25 mouse cellular contexts compared by ENCODE assay signal in genomic region chr11:76257386-76257785, GRCm38 (mm10). TPM values are rescaled to one million over a fixed set of nuclear protein-coding genes. Genes with fewer than 3 reads are reported as not detected.
DNase-seq lines count a peak whose midpoint lies in the region; ATAC-seq and TF ChIP-seq lines count a peak whose summit lies in the region.
"Had no signal": no experiment of that assay in that cellular context is flagged by ENCODE, and none has a peak within 500 bp of the region (broad histone marks: within the 10 kb centered on the region; RNA-seq: fewer than 3 reads in every experiment).

No protein-coding gene starts in this region.

- no peak overlapping the region for H3K9ac ChIP-seq in forebrain, embryonic 15.5 days (replicated peaks)
- 0 out of 2 replicates have a peak overlapping the region, but pooled peaks have one; percentile 7 for H3K9ac ChIP-seq in kidney, embryonic 15.5 days
- H3K9ac ChIP-seq in kidney, embryonic 16.5 days (replicated peaks; ENCODE audit: low read length) = no peak overlapping the region
- H3K9ac ChIP-seq: embryonic facial prominence, embryonic 12.5 days; forebrain, embryonic 12.5 days; forebrain, postnatal 0 days had no signal

- H3K27me3 ChIP-seq in forebrain, embryonic 10.5 days (ENCODE audit: poor library complexity, severe bottlenecking) = no peaks in the 10 kb centered on the region
- H3K27me3 ChIP-seq in forebrain, embryonic 15.5 days = no peaks in the 10 kb centered on the region
- H3K27me3 ChIP-seq in kidney, embryonic 15.5 days = no peaks in the 10 kb centered on the region
- no peaks in the 10 kb centered on the region for H3K27me3 ChIP-seq in kidney, embryonic 16.5 days (ENCODE audit: insufficient read depth, low read length)
- no peaks in the 10 kb centered on the region for H3K27me3 ChIP-seq in embryonic facial prominence, embryonic 10.5 days (replicated peaks; ENCODE audit: low read depth, poor library complexity, severe bottlenecking)
- H3K27me3 ChIP-seq in myocyte (ENCODE audit: control insufficient read depth, insufficient read depth, insufficient read length) = no peaks in the 10 kb centered on the region
- H3K27me3 ChIP-seq: CH12.LX; embryonic facial prominence, embryonic 12.5 days; forebrain, embryonic 12.5 days; Patski had no signal

- no peak overlapping the region for H3K4me3 ChIP-seq in forebrain, embryonic 10.5 days
- no peak overlapping the region for H3K4me3 ChIP-seq in forebrain, embryonic 15.5 days
- H3K4me3 ChIP-seq in kidney, embryonic 15.5 days (replicated peaks) = no peak overlapping the region
- no peak overlapping the region for H3K4me3 ChIP-seq in kidney, embryonic 16.5 days (ENCODE audit: low read length)
- no peak overlapping the region for H3K4me3 ChIP-seq in embryonic facial prominence, embryonic 10.5 days
- H3K4me3 ChIP-seq in myocyte = no peak overlapping the region
- H3K4me3 ChIP-seq: embryonic facial prominence, embryonic 12.5 days; forebrain, embryonic 12.5 days had no signal

- no peak for ATAC-seq in forebrain, embryonic 15.5 days (replicated peaks)
- no peak for ATAC-seq in kidney, embryonic 15.5 days (replicated peaks; ENCODE audit: low FRiP score)
- no peak for ATAC-seq in kidney, embryonic 16.5 days (ENCODE audit: low FRiP score, low TSS enrichment)
- ATAC-seq in megakaryocyte, adult 5-6 weeks (ENCODE audit: poor library complexity, severe bottlenecking) = no peak
- ATAC-seq: activated CD4-positive, CD25-positive, alpha-beta regulatory T cell, adult 4 months; CD4-positive, CD25-positive, alpha-beta regulatory T cell, adult 4 months; forebrain, embryonic 14.5 days; forebrain, postnatal 0 days; Patski had no signal

- H3ac ChIP-seq in myocyte (ENCODE audit: control insufficient read depth, insufficient read length) = no peak overlapping the region

- peaks cover 80% of the 10 kb centered on the region for H3K4me1 ChIP-seq in forebrain, embryonic 10.5 days
- H3K4me1 ChIP-seq in forebrain, embryonic 15.5 days = peaks cover 25% of the 10 kb centered on the region
- peaks cover 32% of the 10 kb centered on the region for H3K4me1 ChIP-seq in kidney, embryonic 15.5 days
- H3K4me1 ChIP-seq in kidney, embryonic 16.5 days (ENCODE audit: insufficient read depth, low read length) = peaks cover 16% of the 10 kb centered on the region; the same call in 1 of the 2 replicates
- H3K4me1 ChIP-seq in embryonic facial prominence, embryonic 10.5 days = peaks cover 84% of the 10 kb centered on the region

- DNase-seq in forebrain, embryonic 10.5 days (ENCODE audit: extremely low spot score, low spot score) = no peak
- no peak for DNase-seq in embryonic facial prominence, embryonic 10.5 days (ENCODE audit: low spot score)
- DNase-seq: adrenal gland, adult 8-10 months; adrenal gland, postnatal 14 days; adrenal gland, postnatal 36 days; B cell, adult 2 months; cerebellum, adult 8-10 months; cerebellum, adult 9-11 months; cerebellum, postnatal 14 days; embryo, embryonic 11 days; forebrain, postnatal 0 days had no signal

- H3K27ac ChIP-seq in forebrain, embryonic 10.5 days = peak overlapping the region; percentile 6; the same call in 1 of the 2 replicates
- H3K27ac ChIP-seq in forebrain, embryonic 15.5 days (replicated peaks) = no peak overlapping the region
- no peak overlapping the region for H3K27ac ChIP-seq in kidney, embryonic 15.5 days
- no peak overlapping the region for H3K27ac ChIP-seq in kidney, embryonic 16.5 days (ENCODE audit: low read length)
- 0 out of 2 replicates have a peak overlapping the region, but pooled peaks have one; percentile 8 for H3K27ac ChIP-seq in embryonic facial prominence, embryonic 10.5 days (replicated peaks)

- WGBS in forebrain, embryonic 10.5 days = 85% methylated on average over 4 of the region's 4 CpGs
- 72% methylated on average over 4 of the region's 4 CpGs for WGBS in forebrain, embryonic 15.5 days
- WGBS in kidney, embryonic 15.5 days = 64% methylated on average over 4 of the region's 4 CpGs
- WGBS in kidney, embryonic 16.5 days = 58% methylated on average over 4 of the region's 4 CpGs
- WGBS in embryonic facial prominence, embryonic 10.5 days = 78% methylated on average over 4 of the region's 4 CpGs

- H3K4me2 ChIP-seq in forebrain, embryonic 15.5 days (replicated peaks) = no peak overlapping the region
- H3K4me2 ChIP-seq in kidney, embryonic 15.5 days = no peak overlapping the region
- no peak overlapping the region for H3K4me2 ChIP-seq in kidney, embryonic 16.5 days (replicated peaks; ENCODE audit: low read depth, low read length)
- H3K4me2 ChIP-seq in myocyte (ENCODE audit: low read depth) = no peak overlapping the region
- H3K4me2 ChIP-seq: embryonic facial prominence, embryonic 12.5 days; forebrain, embryonic 12.5 days had no signal

- TF ChIP-seq POLR2A in myocyte (IDR thresholded peaks at IDR 0.05; ENCODE audit: insufficient read length, low read depth) = no peak

- peaks cover 80% of the 10 kb centered on the region for H3K36me3 ChIP-seq in forebrain, embryonic 10.5 days (replicated peaks)
- H3K36me3 ChIP-seq in forebrain, embryonic 15.5 days = no peaks in the 10 kb centered on the region
- peaks cover 56% of the 10 kb centered on the region for H3K36me3 ChIP-seq in kidney, embryonic 15.5 days
- H3K36me3 ChIP-seq in kidney, embryonic 16.5 days (ENCODE audit: insufficient read depth, low read length) = peaks cover 7% of the 10 kb centered on the region
- peaks cover 36% of the 10 kb centered on the region for H3K36me3 ChIP-seq in embryonic facial prominence, embryonic 10.5 days (replicated peaks)
- H3K36me3 ChIP-seq in myocyte (ENCODE audit: control insufficient read depth, insufficient read depth) = peaks cover 7% of the 10 kb centered on the region

- H3K9me3 ChIP-seq in forebrain, embryonic 10.5 days = no peaks in the 10 kb centered on the region
- H3K9me3 ChIP-seq in forebrain, embryonic 15.5 days = no peaks in the 10 kb centered on the region
- no peaks in the 10 kb centered on the region for H3K9me3 ChIP-seq in kidney, embryonic 15.5 days (replicated peaks)
- no peaks in the 10 kb centered on the region for H3K9me3 ChIP-seq in kidney, embryonic 16.5 days (ENCODE audit: low read length)
- no peaks in the 10 kb centered on the region for H3K9me3 ChIP-seq in embryonic facial prominence, embryonic 10.5 days
- H3K9me3 ChIP-seq: embryonic facial prominence, embryonic 12.5 days; forebrain, embryonic 12.5 days; G1E had no signal

- H3K79me2 ChIP-seq in myocyte (ENCODE audit: control insufficient read depth, insufficient read depth) = no peaks in the 10 kb centered on the region

TF ChIP-seq in myocyte, 11 proteins besides CTCF, POLR2A, EP300 and RAD21 (continues in another document):
- TF ChIP-seq TCF12 (IDR thresholded peaks at IDR 0.05; ENCODE audit: insufficient read depth, poor library complexity, severe bottlenecking) (peak; percentile 4), USF1 (IDR thresholded peaks at IDR 0.05; ENCODE audit: low read depth) (no peak), REST (IDR thresholded peaks at IDR 0.05; ENCODE audit: insufficient read depth, insufficient read length) (no peak), CEBPB (IDR thresholded peaks at IDR 0.05; ENCODE audit: insufficient read depth, poor library complexity, severe bottlenecking) (no peak), E2F4 (IDR thresholded peaks at IDR 0.05; ENCODE audit: insufficient read depth) (no peak)

RNA-seq across cellular contexts. Expression of gene Glod4, which starts 13.9 kb away (rescaled TPM):
- 129 and 134 TPM in 2 replicates for polyA plus RNA-seq in forebrain, embryonic 10.5 days (2016; fragmentation: Nextera tagmentation; extraction: Ambion mirVana)
- 118 and 120 TPM in 2 replicates for polyA plus RNA-seq in forebrain, embryonic 15.5 days (2015; fragmentation: Nextera tagmentation; extraction: Ambion mirVana)
- 141 and 144 TPM in 2 replicates for polyA plus RNA-seq in kidney, embryonic 15.5 days (2015; fragmentation: Nextera tagmentation; extraction: Ambion mirVana)
- 136 and 142 TPM in 2 replicates for polyA plus RNA-seq in kidney, embryonic 16.5 days (2015; fragmentation: Nextera tagmentation; extraction: Ambion mirVana)
- 136 and 142 TPM in 2 replicates for polyA plus RNA-seq in embryonic facial prominence, embryonic 10.5 days (2016; fragmentation: Nextera tagmentation; extraction: Ambion mirVana)
- polyA plus RNA-seq in myocyte (2012; fragmentation: generic; extraction: Trizol) = 55.2 TPM
- total RNA-seq in megakaryocyte, adult 5-6 weeks (2015) = 41.2 and 63.4 TPM in 2 replicates
- 89.6 and 159 TPM in 2 replicates for total RNA-seq in megakaryocyte, adult 5-6 weeks (2017)

RNA-seq across cellular contexts. Expression of gene Mrm3, which starts 13.9 kb away (rescaled TPM):
- 26.3 and 28.1 TPM in 2 replicates for polyA plus RNA-seq in forebrain, embryonic 10.5 days (2016; fragmentation: Nextera tagmentation; extraction: Ambion mirVana)
- polyA plus RNA-seq in forebrain, embryonic 15.5 days (2015; fragmentation: Nextera tagmentation; extraction: Ambion mirVana) = 20.2 and 22.2 TPM in 2 replicates
- 25.7 and 26.3 TPM in 2 replicates for polyA plus RNA-seq in kidney, embryonic 15.5 days (2015; fragmentation: Nextera tagmentation; extraction: Ambion mirVana)
- 28.7 and 29.1 TPM in 2 replicates for polyA plus RNA-seq in kidney, embryonic 16.5 days (2015; fragmentation: Nextera tagmentation; extraction: Ambion mirVana)
- 26.1 and 28.8 TPM in 2 replicates for polyA plus RNA-seq in embryonic facial prominence, embryonic 10.5 days (2016; fragmentation: Nextera tagmentation; extraction: Ambion mirVana)
- 17.8 TPM for polyA plus RNA-seq in myocyte (2012; fragmentation: generic; extraction: Trizol)
- total RNA-seq in megakaryocyte, adult 5-6 weeks (2015) = 4.5 and 5.9 TPM in 2 replicates
- total RNA-seq in megakaryocyte, adult 5-6 weeks (2017) = 7.5 and 8.6 TPM in 2 replicates

RNA-seq across cellular contexts. Expression of gene Gemin4, which starts 39.9 kb away (rescaled TPM):
- polyA plus RNA-seq in forebrain, embryonic 10.5 days (2016; fragmentation: Nextera tagmentation; extraction: Ambion mirVana) = 65.6 and 68.5 TPM in 2 replicates
- 18.1 and 18.7 TPM in 2 replicates for polyA plus RNA-seq in forebrain, embryonic 15.5 days (2015; fragmentation: Nextera tagmentation; extraction: Ambion mirVana)
- 28.3 and 37.7 TPM in 2 replicates for polyA plus RNA-seq in kidney, embryonic 15.5 days (2015; fragmentation: Nextera tagmentation; extraction: Ambion mirVana)
- 33.1 and 36.7 TPM in 2 replicates for polyA plus RNA-seq in kidney, embryonic 16.5 days (2015; fragmentation: Nextera tagmentation; extraction: Ambion mirVana)
- 53.9 and 58.9 TPM in 2 replicates for polyA plus RNA-seq in embryonic facial prominence, embryonic 10.5 days (2016; fragmentation: Nextera tagmentation; extraction: Ambion mirVana)
- 10.7 TPM for polyA plus RNA-seq in myocyte (2012; fragmentation: generic; extraction: Trizol)
- 2.1 and 6.1 TPM in 2 replicates for total RNA-seq in megakaryocyte, adult 5-6 weeks (2015)
- 2.9 and 6.0 TPM in 2 replicates for total RNA-seq in megakaryocyte, adult 5-6 weeks (2017)

RNA-seq across cellular contexts. Expression of gene Dbil5, which starts 40.0 kb away (rescaled TPM):
- polyA plus RNA-seq in forebrain, embryonic 10.5 days (2016; fragmentation: Nextera tagmentation; extraction: Ambion mirVana) = 0.53 TPM in 1 of 2 replicates, not detected in the other
- not detected in 2 replicates for polyA plus RNA-seq in forebrain, embryonic 15.5 days (2015; fragmentation: Nextera tagmentation; extraction: Ambion mirVana)
- 0.97 and 1.5 TPM in 2 replicates for polyA plus RNA-seq in kidney, embryonic 15.5 days (2015; fragmentation: Nextera tagmentation; extraction: Ambion mirVana)
- 1.2 and 1.7 TPM in 2 replicates for polyA plus RNA-seq in kidney, embryonic 16.5 days (2015; fragmentation: Nextera tagmentation; extraction: Ambion mirVana)
- polyA plus RNA-seq in embryonic facial prominence, embryonic 10.5 days (2016; fragmentation: Nextera tagmentation; extraction: Ambion mirVana) = 0.75 and 0.83 TPM in 2 replicates
- 0.86 TPM for polyA plus RNA-seq in myocyte (2012; fragmentation: generic; extraction: Trizol)
- total RNA-seq in megakaryocyte, adult 5-6 weeks (2015) = not detected in 2 replicates
- not detected in 2 replicates for total RNA-seq in megakaryocyte, adult 5-6 weeks (2017)
- total RNA-seq: adrenal gland, postnatal 36 days; common myeloid progenitor, adult 5-6 weeks had no signal
- polyA plus RNA-seq: activated CD4-positive, CD25-positive, alpha-beta regulatory T cell, adult 4 months; forebrain, embryonic 14.5 days had no signal

Comparison
In these comparisons a context has a peak if more than half of its experiments do, and no peak if none do; other contexts are left out.
1. H3K27ac ChIP-seq: peak in forebrain, embryonic 10.5 days (single experiment) and embryonic facial prominence, embryonic 10.5 days (single experiment); none in forebrain, embryonic 15.5 days (single experiment), kidney, embryonic 15.5 days (single experiment) and kidney, embryonic 16.5 days (single experiment).